Mouse (Mus musculus): ENCODE results near the gene Pgm2. TPM values are rescaled to one million over a fixed set of nuclear protein-coding genes. Genes with fewer than 3 reads are reported as not detected.

Gene Pgm2
- total RNA-seq, 2 experiments from 2014 or later: 9.1 to 13.1 TPM

DNA sequence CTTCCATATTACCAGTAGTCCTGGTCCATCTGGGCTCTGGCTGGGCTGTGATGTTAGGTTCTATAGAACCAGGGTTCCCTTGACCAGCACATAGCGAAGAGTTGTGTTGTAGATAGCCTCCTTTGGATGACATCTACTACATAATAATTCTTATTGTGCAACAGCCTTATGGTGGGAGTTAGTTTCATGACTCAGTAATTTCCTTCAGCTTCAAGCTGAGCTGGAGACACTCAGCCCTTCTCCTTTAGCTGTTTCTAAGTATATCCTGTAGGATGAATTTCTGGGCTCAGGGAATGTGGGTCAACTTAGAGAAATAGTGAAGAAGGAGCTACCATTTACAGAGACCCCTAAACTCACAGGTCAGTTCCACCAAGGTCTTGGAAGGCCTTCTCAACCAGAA lies 60.6 kb downstream of the Pgm2 start:
- no peak for TF ChIP-seq CTCF (IDR thresholded peaks at IDR 0.05)
- intact Hi-C loops (cut with DNase I): loop anchor here (5.0 kb wide), 1 partner anchor 124 kb away; no protein-coding TSS in a partner anchor
- no peak overlapping the region for H3K4me3 ChIP-seq
- no peak overlapping the region for H3K27ac ChIP-seq
- no peak for DNase-seq (ENCODE audit: extremely low spot score in 1 of 2, low spot score in 2 of 2)

DNA sequence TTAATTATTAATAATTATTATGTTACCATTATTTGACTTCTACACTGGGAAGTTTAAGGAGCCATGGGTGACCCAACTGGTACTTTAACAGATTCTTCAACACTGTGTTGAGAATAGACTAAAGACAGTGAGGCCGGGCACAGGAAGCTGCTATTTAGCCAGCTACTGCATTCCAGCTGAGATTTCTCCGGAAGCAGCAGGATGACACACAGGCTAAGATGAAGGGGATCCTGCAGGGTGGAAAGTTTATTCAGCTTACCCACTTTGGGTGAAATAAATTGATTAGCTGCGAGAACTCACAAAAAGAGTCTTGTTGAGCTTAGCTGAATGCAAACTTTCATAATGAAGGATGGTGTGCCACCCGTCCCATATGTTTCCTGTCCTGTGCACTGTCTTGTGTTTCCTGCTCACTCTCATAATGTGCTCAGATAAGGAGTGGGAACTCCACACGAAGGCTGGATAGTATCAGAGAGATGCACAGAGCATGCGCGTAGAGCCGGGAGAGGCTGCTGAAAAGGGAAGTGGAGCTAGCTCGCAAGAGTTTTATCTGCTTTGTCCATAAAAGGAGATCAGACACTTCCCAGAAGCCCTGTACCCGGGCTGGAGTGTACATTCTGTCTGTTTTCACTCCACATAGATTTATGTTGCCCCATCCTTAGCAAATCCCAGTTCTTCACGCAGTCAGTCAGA lies 63.3 kb downstream of the Pgm2 start, which contains the start of gene Tbc1d1:
Gene Tbc1d1, plus strand, starts transcription at position 445 of the 690 bp plus-strand sequence.
- H3K27ac ChIP-seq: no peak within 1 kb of the TSS
- no peak within 1 kb of the TSS for H3K4me3 ChIP-seq
- intact Hi-C loops (cut with DNase I): loop anchor here (5.0 kb wide), 1 partner anchor 249 kb away; no protein-coding TSS in a partner anchor
- peak in 1 of 2 experiments; percentile 26 for DNase-seq (ENCODE audit: extremely low spot score in 1 of 2, low spot score in 2 of 2)
- no peak for TF ChIP-seq CTCF (IDR thresholded peaks at IDR 0.05)

DNA sequence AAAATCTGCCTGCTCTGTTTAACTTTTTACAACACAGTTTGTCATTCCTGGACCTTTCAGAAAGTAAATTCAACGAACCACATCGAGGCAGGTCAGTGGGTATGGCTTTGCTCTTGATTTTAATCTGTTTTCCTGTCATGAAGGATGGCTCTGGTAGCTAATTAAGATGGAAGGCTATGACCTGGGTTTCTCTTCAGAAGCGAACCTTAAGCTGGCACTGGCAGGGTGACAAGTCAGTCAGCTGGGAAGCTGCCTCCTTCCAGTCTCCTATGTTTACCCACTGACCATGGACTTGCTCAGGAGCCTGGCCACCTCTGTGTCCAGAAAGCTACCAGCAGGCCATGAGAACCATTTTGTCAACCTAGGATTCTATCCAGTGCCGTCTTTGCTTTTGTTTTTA lies 63.8 kb downstream of the Pgm2 start:
- Histone ChIP-seq H3K4me3 (no peak overlapping the region), H3K27ac (no peak overlapping the region)
- DNase-seq (ENCODE audit: extremely low spot score in 1 of 2, low spot score in 2 of 2): no peak
- intact Hi-C loops (cut with DNase I): loop anchor here (5.0 kb wide), 1 partner anchor 249 kb away; no protein-coding TSS in a partner anchor
- TF ChIP-seq CTCF (IDR thresholded peaks at IDR 0.05): no peak

DNA sequence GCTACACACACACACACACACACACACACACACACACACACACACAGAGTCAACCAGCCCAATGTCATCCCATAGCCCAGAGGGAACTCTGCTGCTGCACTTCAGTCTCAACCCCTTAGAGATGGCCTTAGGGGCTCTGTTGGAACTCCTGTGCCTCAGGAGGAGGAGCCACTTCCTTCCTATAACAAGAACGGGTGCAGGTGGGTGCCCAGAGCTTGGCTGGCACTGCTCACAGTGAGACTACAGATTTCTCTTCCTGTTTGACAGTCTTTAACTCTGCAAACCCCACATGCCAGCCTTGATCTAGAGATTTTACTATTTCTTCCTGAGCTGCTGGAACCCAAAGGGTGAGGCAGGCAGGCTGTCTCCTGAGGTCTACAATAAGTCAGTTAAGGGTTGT lies 65.2 kb downstream of the Pgm2 start:
- TF ChIP-seq CTCF (IDR thresholded peaks at IDR 0.05): no peak
- intact Hi-C loops (cut with DNase I): loop anchor here (5.0 kb wide), 1 partner anchor 251 kb away; no protein-coding TSS in a partner anchor
- no peak for DNase-seq (ENCODE audit: extremely low spot score in 1 of 2, low spot score in 2 of 2)
- Histone ChIP-seq H3K27ac (no peak overlapping the region), H3K4me3 (no peak overlapping the region)

DNA sequence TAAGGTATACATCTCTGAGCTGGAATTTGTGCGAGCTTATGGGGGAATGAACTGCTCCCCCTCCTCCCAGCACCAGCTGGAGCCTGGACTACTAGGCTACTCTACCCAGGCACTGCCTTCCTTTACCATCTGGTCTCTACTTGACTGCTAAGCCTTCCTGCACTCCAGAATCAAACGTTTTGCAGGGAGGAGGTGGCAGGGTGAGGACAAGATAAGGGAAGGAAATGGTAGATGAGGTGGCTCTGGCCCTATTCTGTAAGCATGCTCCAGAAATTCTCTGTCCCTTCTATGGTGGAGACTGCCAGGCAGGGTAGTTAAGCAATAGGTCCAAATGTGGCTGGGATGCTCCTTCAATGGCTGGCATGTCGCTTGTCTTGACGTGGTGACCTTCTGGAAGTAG lies 65.8 kb downstream of the Pgm2 start:
- no peak for DNase-seq (ENCODE audit: extremely low spot score in 1 of 2, low spot score in 2 of 2)
- intact Hi-C loops (cut with DNase I): loop anchor here (5.0 kb wide), 1 partner anchor 251 kb away; no protein-coding TSS in a partner anchor
- no peak overlapping the region; the same call in 1 of the 2 replicates for H3K4me3 ChIP-seq
- H3K27ac ChIP-seq: no peak overlapping the region
- no peak for TF ChIP-seq CTCF (IDR thresholded peaks at IDR 0.05)

DNA sequence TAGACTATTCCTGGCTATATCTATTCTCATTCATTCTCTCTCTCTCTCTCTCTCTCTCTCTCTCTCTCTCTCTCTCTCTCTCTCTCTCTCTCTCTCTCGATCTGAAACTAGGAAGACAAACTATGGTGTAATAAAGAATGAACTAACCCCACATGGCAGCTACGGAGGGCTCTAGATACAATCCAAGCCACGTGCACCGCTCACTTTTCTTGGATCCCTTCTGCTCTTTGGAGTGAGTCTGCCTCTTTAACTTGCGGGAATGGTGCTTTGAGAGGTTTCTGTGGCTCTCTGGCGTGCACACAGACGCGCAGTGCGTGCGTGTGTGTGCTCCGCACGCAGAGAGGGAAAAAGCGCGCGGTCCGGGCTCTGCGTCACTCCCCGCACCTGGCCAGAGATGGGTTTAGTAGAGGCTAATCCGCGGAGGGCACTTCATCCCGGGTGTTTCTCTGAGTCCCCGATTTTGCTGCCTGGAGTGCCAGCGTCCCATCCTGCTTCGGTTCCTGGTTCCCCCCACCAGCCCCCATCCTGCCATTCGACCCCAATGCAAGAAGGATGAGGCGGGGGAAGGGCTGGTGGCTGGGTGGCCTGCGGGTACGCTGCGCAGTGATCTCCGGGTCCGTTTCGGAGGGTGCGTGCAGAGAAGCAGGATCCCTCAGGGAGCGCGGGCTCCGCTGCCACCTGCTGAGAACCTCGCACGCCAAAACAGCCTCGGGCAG lies 66.5 kb downstream of the Pgm2 start:
- intact Hi-C loops (cut with DNase I): loop anchor here (5.0 kb wide), 1 partner anchor 252 kb away; no protein-coding TSS in a partner anchor
- H3K4me3 ChIP-seq: peak overlapping the region; percentile 68
- peak overlapping the region; percentile 89 for H3K27ac ChIP-seq
- TF ChIP-seq CTCF (IDR thresholded peaks at IDR 0.05): no peak
- peak; percentile 51 to 62 for DNase-seq (ENCODE audit: extremely low spot score in 1 of 2, low spot score in 2 of 2)

DNA sequence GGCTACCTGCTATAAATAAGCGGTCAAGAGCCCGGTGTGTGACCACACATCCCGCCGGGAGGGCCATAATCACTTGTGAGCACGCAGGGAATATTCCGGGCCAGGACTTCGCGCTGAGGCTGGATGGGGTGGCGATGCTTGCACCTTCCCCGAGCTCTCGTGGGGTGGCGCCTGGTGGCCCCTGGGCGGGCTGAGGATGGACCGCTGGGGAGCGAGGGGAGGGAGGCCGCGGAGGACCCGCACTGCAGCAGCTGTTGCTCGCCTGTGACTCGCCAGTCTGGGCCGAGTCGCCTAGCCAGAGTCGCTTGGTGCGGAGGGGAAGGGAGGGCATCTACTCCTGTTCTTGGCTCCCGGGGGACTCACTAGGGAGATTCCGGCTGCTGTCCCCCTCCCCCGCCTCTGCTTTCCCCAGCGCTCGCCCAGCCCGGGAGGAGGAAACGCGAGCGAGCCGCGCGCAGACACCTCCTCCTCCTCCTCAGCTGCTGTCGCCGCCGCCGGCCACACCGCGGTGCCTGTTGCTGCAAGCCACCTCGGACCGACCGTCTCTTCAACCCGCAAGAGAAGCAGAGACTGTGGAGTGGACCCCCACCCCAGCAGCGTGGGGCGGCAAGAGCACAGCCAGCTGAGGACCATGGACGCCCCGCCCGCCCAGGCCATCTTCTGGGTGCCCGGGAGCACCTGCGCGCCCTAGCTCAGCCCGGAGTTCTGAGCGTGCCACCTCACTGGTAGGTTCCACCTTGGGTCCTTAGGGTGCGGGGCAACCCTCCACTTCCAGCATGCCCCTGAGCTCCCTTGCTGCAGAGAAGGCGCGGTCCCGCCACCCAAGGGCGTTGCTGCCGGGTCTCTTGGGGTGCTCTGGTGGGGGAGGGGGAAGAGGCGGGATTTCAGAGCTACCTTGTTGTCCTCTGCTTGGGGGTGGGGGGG lies 67.3 kb downstream of the Pgm2 start:
- peak; percentile 62 to 80 for DNase-seq (ENCODE audit: extremely low spot score in 1 of 2, low spot score in 2 of 2)
- Histone ChIP-seq H3K27ac (peak overlapping the region; percentile 89), H3K4me3 (peak overlapping the region; percentile 68)
- peak; percentile 12; the same call in 1 of the 2 replicates for TF ChIP-seq CTCF (IDR thresholded peaks at IDR 0.05)
- intact Hi-C loops (cut with DNase I): loop anchor here (5.0 kb wide), 1 partner anchor 253 kb away; no protein-coding TSS in a partner anchor

DNA sequence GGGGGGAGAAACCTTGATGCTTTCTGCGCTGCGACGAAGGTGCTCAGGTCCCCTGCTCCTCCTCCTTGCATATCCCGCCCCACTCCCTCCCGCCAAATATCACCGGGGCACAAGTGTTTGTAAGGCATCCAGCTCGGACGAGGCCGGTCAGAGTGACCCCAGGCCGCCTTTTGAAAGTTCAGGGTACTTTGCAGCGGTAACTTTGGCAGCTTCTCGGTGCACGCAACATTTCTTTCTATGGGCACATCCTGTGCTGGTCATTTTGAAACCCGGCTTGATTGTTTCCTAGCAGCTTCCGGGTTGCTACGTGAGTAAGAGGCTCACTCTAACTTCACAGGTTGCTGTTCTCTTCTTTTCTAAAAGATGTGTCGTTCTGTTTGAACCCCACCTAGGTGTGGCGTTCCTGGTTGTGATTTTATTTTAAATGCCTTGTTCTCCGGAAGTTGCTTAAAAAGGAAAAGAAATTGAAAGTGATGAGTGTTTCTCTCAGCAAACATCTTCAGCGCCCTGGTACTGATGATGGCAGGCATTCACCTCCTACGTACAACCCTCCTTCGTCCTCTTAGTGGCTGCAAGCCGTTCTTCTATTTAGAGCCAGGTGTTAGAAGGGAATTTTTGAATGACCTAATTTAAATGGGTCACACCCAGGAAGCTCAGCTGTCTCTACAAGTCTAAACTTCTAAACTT lies 68.1 kb downstream of the Pgm2 start:
- no peak for TF ChIP-seq CTCF (IDR thresholded peaks at IDR 0.05)
- no peak for DNase-seq (ENCODE audit: extremely low spot score in 1 of 2, low spot score in 2 of 2)
- Histone ChIP-seq H3K27ac (no peak overlapping the region), H3K4me3 (peak overlapping the region; percentile 68)
- intact Hi-C loops (cut with DNase I): no loop called here

DNA sequence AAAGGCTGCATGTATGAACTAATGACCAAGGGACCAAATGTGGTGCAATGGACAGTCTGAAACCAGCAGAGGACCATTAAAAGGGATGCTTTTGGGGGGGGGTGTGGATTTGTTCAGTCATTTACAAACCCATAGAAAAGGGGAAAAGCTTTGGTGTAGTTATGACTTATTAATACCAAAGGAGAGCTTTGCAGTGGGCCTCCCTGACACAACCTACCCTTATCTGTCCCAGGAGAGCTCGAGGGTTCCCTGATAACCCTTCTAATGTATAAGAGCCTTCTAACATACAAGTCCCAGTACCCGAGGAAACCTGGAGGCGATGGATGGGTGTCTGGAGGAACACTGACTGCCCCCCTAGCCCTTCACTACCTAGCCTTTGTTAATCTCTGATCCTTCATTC lies 69.2 kb downstream of the Pgm2 start:
- no peak overlapping the region for H3K4me3 ChIP-seq
- TF ChIP-seq CTCF (IDR thresholded peaks at IDR 0.05): no peak
- DNase-seq (ENCODE audit: extremely low spot score in 1 of 2, low spot score in 2 of 2): no peak
- no peak overlapping the region for H3K27ac ChIP-seq
- intact Hi-C loops (cut with DNase I): no loop called here

DNA sequence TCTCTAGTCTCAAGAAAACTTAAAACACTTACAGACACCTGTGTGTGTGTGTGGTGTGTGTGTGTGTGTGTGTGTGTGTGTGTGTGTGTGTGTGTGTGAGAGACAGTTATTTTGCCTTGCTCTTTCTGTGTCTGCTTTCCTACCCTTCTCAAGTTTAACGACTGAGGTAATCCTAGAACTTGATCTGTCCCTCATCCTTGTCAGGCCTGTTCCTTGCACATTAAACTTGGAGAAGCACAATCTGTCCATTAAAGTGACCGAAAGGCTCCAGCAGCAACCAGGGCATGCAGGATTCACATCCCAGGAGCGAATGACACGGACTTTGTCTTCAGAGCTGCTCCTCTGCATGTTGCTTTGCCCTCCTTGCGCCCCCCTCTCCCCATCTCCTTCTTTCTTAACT lies 69.8 kb downstream of the Pgm2 start:
- Histone ChIP-seq H3K4me3 (no peak overlapping the region), H3K27ac (no peak overlapping the region)
- intact Hi-C loops (cut with DNase I): no loop called here
- no peak for DNase-seq (ENCODE audit: extremely low spot score in 1 of 2, low spot score in 2 of 2)
- no peak for TF ChIP-seq CTCF (IDR thresholded peaks at IDR 0.05)

DNA sequence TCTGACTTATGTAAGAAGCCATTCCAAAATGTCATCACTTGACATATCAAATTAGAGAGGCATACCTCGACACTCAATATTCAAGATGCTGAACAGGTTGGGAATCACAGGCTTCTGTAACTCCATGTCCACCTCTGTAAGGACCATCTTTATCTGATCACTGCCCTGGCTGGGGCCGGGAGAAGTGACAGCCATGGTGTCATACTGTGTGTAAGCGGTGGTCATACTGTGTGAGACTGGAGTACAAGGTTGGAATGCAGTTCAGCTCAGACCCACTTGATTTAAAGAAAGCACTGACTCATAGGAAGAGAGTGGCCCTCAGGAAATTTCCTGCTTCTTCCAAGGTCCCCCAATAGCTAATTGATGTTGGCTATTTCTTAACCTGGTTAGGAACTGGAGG lies 71.7 kb downstream of the Pgm2 start:
- Histone ChIP-seq H3K27ac (no peak overlapping the region), H3K4me3 (no peak overlapping the region)
- no peak for TF ChIP-seq CTCF (IDR thresholded peaks at IDR 0.05)
- no peak for DNase-seq (ENCODE audit: extremely low spot score in 1 of 2, low spot score in 2 of 2)
- intact Hi-C loops (cut with DNase I): no loop called here
